Mouse (Mus musculus) forebrain, embryonic 14.5 days (tissue): ENCODE measurements around the gene Hoxb3. TPM values are rescaled to one million over a fixed set of nuclear protein-coding genes. Genes with fewer than 3 reads are reported as not detected.

ENCODE experiments used
- ATAC-seq: fragments of 200-750 bp; cut with Nextera tagmentation; 2 replicates; pipeline ENCODE4 v1.8.0; 2017; ENCODE audit warnings: mild to moderate bottlenecking, moderate library complexity
- DNase-seq: peaks from one replicate; pipeline ENCODE4 v3.0.0-alpha.2; 2015; ENCODE audit warnings: low spot score
- H3K27ac ChIP-seq: fragments of 300-500 bp; sonication (generic); 2 replicates; pipeline ENCODE4 v1.5.1; 2014; ENCODE audit warnings: low read depth, mild to moderate bottlenecking, control low read depth, low read length, moderate library complexity
- H3K27me3 ChIP-seq: fragments of 300-500 bp; sonication (generic); replicated peaks from 2 replicates; pipeline ENCODE4 v1.6.1; 2014; ENCODE audit warnings: low read length, control low read depth, mixed read lengths; ENCODE audit not compliant: control insufficient read depth, insufficient read depth
- H3K36me3 ChIP-seq: fragments of 300-500 bp; sonication (generic); 2 replicates; pipeline ENCODE4 v1.6.1; 2014; ENCODE audit warnings: low read length, control low read depth; ENCODE audit not compliant: control insufficient read depth, insufficient read depth
- H3K4me1 ChIP-seq: fragments of 300-500 bp; sonication (generic); 2 replicates; pipeline ENCODE4 v1.6.1; 2014; ENCODE audit warnings: antibody characterized with exemption, low read length, control low read depth; ENCODE audit not compliant: control insufficient read depth, insufficient read depth
- H3K4me2 ChIP-seq: fragments of 300-500 bp; sonication (generic); 2 replicates; pipeline ENCODE4 v1.6.1; 2014; ENCODE audit warnings: mild to moderate bottlenecking, control low read depth, low read length
- H3K4me3 ChIP-seq: fragments of 300-500 bp; sonication (generic); 2 replicates; pipeline ENCODE4 v1.5.1; 2014; ENCODE audit warnings: low read depth, low read length, control low read depth
- H3K9ac ChIP-seq: fragments of 300-500 bp; sonication (generic); 2 replicates; pipeline ENCODE4 v1.6.1; 2014; ENCODE audit warnings: mild to moderate bottlenecking, low read length, control low read depth, moderate library complexity
- H3K9me3 ChIP-seq: fragments of 300-500 bp; sonication (generic); replicated peaks from 2 replicates; pipeline ENCODE4 v1.6.1; 2016; ENCODE audit warnings: low read length, control low read depth, mixed read lengths; ENCODE audit not compliant: control insufficient read depth
- WGBS: fragments of 180-500 bp; shearing (Covaris S2); extraction: QIAGEN DNeasy Blood & Tissue Kit; methylation state at CpG from one replicate; pipeline ENCODE4 v1.1.7; 2014; 5-methylcytosine and 5-hydroxymethylcytosine counted together
- polyA plus RNA-seq: library from polyadenylated mRNA; unstranded; fragments of >200 nt; fragmentation: Nextera tagmentation; extraction: Ambion mirVana; gene quantifications from 2 replicates; pipeline ENCODE4 v1.2.1, GENCODE M21; 2014

Hoxb3 gene
- polyA plus RNA-seq, 1 experiment from 2014 or later: not detected

- WGBS: under 1% methylated on average over 32 of the region's 32 CpGs
- Histone ChIP-seq H3K27me3 (peaks cover 99% of the 10 kb centered on the region), H3K27ac (no peak overlapping the region), H3K9ac (no peak overlapping the region), H3K36me3 (no peaks in the 10 kb centered on the region), H3K4me2 (no peak overlapping the region), H3K4me3 (no peak overlapping the region), H3K9me3 (no peaks in the 10 kb centered on the region), H3K4me1 (no peaks in the 10 kb centered on the region)
- DNase-seq (peak; percentile 84), ATAC-seq (no peak)
Measured at GRCm38 (mm10) chr11:96294245-96295091, 28.7 kb upstream of the Hoxb3 start.

- Histone ChIP-seq H3K9ac (no peak overlapping the region), H3K36me3 (no peaks in the 10 kb centered on the region), H3K4me2 (no peak overlapping the region), H3K4me3 (no peak overlapping the region), H3K4me1 (no peaks in the 10 kb centered on the region), H3K9me3 (no peaks in the 10 kb centered on the region), H3K27me3 (peaks cover 99% of the 10 kb centered on the region), H3K27ac (no peak overlapping the region)
- DNase-seq (no peak), ATAC-seq (no peak)
- WGBS: under 1% methylated on average over 30 of the region's 30 CpGs
Measured at GRCm38 (mm10) chr11:96295092-96295835, 27.9 kb upstream of the Hoxb3 start.

- no peak for ATAC-seq
- H3K27ac ChIP-seq: no peak overlapping the region
- H3K36me3 ChIP-seq: no peaks in the 10 kb centered on the region
- H3K9me3 ChIP-seq: no peaks in the 10 kb centered on the region
- H3K27me3 ChIP-seq: peaks cover 99% of the 10 kb centered on the region
- DNase-seq: no peak
- no peak overlapping the region for H3K4me3 ChIP-seq
- 0% methylated on average over 2 of the region's 2 CpGs for WGBS
- no peak overlapping the region for H3K9ac ChIP-seq
- H3K4me2 ChIP-seq: no peak overlapping the region
- no peaks in the 10 kb centered on the region for H3K4me1 ChIP-seq
Measured at GRCm38 (mm10) chr11:96296997-96297396, 26.1 kb upstream of the Hoxb3 start.

DNA sequence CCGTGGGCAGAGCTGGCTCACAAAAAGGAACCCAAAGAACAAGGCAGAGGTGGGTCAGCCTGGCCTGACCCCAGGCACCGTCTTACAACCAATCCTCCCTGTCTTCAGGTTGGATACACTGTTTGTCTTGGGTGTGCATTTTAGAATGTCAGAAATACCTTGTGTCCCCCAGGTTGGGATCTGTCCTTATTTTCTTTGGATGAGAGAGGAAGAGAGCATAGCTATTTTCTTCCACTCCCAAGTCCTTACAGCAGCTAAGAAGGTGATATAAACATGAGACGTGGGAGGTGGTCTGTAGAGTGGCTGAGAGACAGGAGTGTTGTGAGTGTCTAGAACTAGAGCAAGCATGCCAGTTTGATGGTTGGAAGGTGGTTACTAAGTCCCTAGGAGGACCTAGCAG lies 25.7 kb upstream of the Hoxb3 start:
- H3K4me3 ChIP-seq: no peak overlapping the region
- H3K27ac ChIP-seq: no peak overlapping the region
- WGBS: 1% methylated on average over 3 of the region's 3 CpGs
- no peak for ATAC-seq
- no peaks in the 10 kb centered on the region for H3K36me3 ChIP-seq
- H3K4me1 ChIP-seq: no peaks in the 10 kb centered on the region
- peaks cover 99% of the 10 kb centered on the region for H3K27me3 ChIP-seq
- H3K9me3 ChIP-seq: no peaks in the 10 kb centered on the region
- no peak overlapping the region for H3K9ac ChIP-seq
- H3K4me2 ChIP-seq: no peak overlapping the region
- no peak for DNase-seq

DNA sequence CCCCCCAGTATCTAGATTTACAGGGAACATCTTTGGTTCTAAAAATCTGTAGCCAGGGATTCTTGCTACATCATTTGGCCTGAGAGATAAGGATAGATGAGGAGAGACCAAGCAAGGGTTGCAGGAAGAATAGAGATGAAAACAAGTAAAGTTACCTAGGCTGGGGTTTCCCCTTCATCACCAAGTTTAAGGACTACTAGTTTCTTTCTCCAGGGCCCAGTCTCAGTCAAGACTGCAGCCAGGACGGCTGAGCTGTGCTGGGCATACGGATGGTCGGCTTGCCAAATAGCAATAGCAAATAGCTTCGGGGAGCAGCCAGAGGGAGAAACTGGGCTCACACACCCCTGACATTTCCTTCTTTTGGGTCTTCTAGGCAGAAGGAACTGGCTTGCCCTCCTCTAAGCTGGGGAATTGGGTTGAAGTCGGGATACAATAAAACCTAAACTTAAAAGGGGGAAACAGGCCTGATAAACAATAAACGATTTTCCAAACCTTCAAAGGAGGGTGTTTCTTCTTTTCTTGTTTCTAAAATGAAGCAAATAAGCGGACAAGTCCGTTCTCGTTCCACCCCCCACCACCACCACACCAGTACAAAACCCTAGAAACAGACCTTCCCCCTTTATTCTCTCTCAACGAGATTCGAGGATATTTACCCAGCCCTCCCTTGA lies 25.0 kb upstream of the Hoxb3 start:
- Histone ChIP-seq H3K9me3 (no peaks in the 10 kb centered on the region), H3K27ac (no peak overlapping the region), H3K4me3 (no peak overlapping the region), H3K4me1 (no peaks in the 10 kb centered on the region), H3K27me3 (peaks cover 99% of the 10 kb centered on the region), H3K4me2 (no peak overlapping the region), H3K36me3 (no peaks in the 10 kb centered on the region), H3K9ac (no peak overlapping the region)
- ATAC-seq (no peak), DNase-seq (no peak)
- 4% methylated on average over 11 of the region's 11 CpGs for WGBS

DNA sequence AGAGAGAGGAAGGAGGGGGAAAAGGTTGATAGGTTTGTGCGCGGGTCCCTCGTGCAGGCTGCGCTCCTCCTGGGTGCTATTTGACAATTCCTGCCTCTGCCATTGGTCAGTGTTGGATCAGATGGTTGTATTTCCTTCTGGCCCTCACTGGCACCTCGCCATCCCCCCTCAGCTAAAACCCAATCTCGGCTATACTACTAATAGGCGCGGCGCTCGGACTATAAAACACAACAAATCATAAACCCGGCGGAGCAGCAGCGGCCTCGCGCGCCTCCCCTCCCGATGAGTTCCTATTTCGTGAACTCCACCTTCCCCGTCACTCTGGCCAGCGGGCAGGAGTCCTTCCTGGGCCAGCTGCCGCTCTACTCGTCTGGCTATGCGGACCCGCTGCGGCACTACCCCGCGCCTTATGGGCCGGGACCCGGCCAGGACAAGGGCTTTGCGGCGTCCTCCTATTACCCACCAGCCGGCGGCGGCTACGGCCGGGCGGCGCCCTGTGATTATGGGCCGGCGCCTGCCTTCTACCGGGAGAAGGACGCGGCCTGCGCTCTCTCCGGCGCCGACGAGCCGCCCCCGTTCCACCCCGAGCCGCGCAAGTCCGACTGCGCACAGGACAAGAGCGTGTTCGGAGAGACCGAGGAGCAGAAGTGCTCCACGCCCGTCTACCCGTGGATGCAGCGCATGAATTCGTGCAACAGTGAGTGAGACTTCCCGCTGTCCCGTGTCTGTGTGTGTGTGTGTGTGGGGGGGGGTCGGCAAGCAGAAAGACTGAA lies 24.0 kb upstream of the Hoxb3 start:
- no peak overlapping the region for H3K4me3 ChIP-seq
- no peak for DNase-seq
- H3K9ac ChIP-seq: no peak overlapping the region
- H3K27ac ChIP-seq: no peak overlapping the region
- no peak for ATAC-seq
- H3K9me3 ChIP-seq: no peaks in the 10 kb centered on the region
- no peaks in the 10 kb centered on the region for H3K4me1 ChIP-seq
- H3K27me3 ChIP-seq: peaks cover 99% of the 10 kb centered on the region
- no peaks in the 10 kb centered on the region for H3K36me3 ChIP-seq
- WGBS: under 1% methylated on average over 65 of the region's 66 CpGs
- H3K4me2 ChIP-seq: no peak overlapping the region

- ATAC-seq: no peak
- H3K4me2 ChIP-seq: no peak overlapping the region
- H3K4me3 ChIP-seq: no peak overlapping the region
Measured at GRCm38 (mm10) chr11:96299781-96300180, 23.3 kb upstream of the Hoxb3 start.

DNA sequence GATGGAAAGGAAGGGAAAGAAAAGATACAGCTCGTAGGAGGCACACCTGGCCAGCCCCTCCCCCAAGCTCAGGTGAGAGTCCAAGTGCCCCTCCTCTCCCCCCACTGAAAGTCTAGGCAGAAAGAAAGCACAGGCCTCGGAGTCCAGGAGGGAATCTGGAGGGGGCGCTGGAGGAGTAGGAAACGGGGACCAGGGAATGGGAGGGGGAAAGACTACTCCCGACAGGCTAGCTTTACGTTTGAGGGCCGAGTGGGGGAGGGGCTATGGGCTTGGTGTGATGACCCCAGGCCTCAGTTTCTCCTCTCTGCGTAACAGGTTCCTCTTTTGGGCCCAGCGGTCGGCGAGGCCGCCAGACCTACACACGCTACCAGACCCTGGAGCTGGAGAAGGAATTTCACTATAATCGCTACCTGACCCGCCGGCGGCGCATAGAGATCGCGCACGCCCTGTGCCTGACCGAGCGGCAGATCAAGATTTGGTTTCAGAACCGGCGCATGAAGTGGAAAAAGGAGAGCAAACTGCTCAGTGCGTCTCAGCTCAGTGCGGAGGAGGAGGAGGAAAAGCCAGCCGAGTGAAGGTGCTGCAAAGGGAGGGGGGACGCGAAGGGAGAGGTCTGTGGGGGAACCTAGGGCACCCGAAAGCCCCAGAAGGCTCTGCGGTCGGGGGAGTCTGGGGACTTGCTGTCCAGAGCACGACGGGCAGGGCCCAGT lies 22.6 kb upstream of the Hoxb3 start:
- no peak overlapping the region for H3K27ac ChIP-seq
- DNase-seq (no peak), ATAC-seq (no peak)
- WGBS: under 1% methylated on average over 30 of the region's 35 CpGs
- H3K36me3 ChIP-seq: no peaks in the 10 kb centered on the region
- H3K4me1 ChIP-seq: no peaks in the 10 kb centered on the region
- no peak overlapping the region for H3K9ac ChIP-seq
- H3K4me2 ChIP-seq: no peak overlapping the region
- H3K27me3 ChIP-seq: peaks cover 99% of the 10 kb centered on the region
- no peaks in the 10 kb centered on the region for H3K9me3 ChIP-seq
- no peak overlapping the region for H3K4me3 ChIP-seq

More at GRCm38 (mm10) chr11:96299781-96300180, 23.3 kb upstream of the Hoxb3 start:
- Histone ChIP-seq H3K27ac (no peak overlapping the region), H3K4me1 (no peaks in the 10 kb centered on the region), H3K27me3 (peaks cover 99% of the 10 kb centered on the region), H3K9me3 (no peaks in the 10 kb centered on the region), H3K36me3 (no peaks in the 10 kb centered on the region), H3K9ac (no peak overlapping the region)
- no peak for DNase-seq
- under 1% methylated on average over 9 of the region's 9 CpGs for WGBS
